Mouse (Mus musculus): ENCODE measurements around the gene Tctex1d4. TPM values are rescaled to one million over a fixed set of nuclear protein-coding genes. Genes with fewer than 3 reads are reported as not detected.

Gene Tctex1d4
- total and polyA plus RNA-seq, 2 experiments from 2014 or later = not detected

- ATAC-seq (ENCODE audit: insufficient read depth, low read depth) = no peak
- no peak overlapping the region for H3K4me3 ChIP-seq (ENCODE audit: low read depth, low read length)
- no peak overlapping the region for H3K4me2 ChIP-seq (ENCODE audit: low read depth, low read length)
- H3K27me3 ChIP-seq (ENCODE audit: control insufficient read depth, insufficient read depth, low read length) = peaks cover 9% of the 10 kb centered on the region; the same call in 1 of the 2 replicates
- no peak for TF ChIP-seq EP300 (IDR thresholded peaks at IDR 0.05; ENCODE audit: low read depth)
- H3K4me1 ChIP-seq (ENCODE audit: control insufficient read depth, insufficient read depth) = 0 out of 2 replicates have a peak, but pooled peaks cover 4% of the 10 kb centered on the region
- no peak for DNase-seq (ENCODE audit: low spot score)
- H3K9ac ChIP-seq (replicated peaks; ENCODE audit: low read depth, low read length) = no peak overlapping the region
- 80% methylated on average over 6 of the region's 6 CpGs for WGBS
- no peaks in the 10 kb centered on the region for H3K9me3 ChIP-seq (replicated peaks; ENCODE audit: control insufficient read depth, low read length)
- H3K27ac ChIP-seq (ENCODE audit: low read depth) = no peak overlapping the region
- 0 out of 2 replicates have a peak, but pooled peaks cover 8% of the 10 kb centered on the region for H3K36me3 ChIP-seq (replicated peaks; ENCODE audit: control insufficient read depth, insufficient read depth, low read length)
These were observed 4.2 kb downstream of the Tctex1d4 start for GRCm38 (mm10) chr4:117130790-117131189.

DNA sequence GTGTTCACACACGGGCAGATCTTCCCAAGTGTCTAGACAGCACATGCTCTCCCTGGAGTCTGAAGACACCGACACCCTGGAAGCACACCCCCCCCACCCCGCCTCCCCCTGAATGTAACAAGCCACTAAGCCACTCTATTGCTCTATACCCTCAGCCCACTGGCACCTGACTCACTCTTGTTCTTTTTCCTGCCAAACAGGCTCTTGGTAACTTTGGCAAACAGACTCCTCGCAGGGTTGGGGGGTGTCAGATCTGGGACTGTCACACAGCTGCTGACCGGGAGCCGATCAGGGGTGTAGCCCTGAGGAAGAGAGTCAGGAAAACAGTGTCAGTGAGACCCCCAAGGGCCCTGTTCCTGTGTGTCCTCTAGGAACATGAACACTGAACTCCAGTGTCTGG is 4.6 kb downstream of the Tctex1d4 start:
- ATAC-seq (ENCODE audit: insufficient read depth, low read depth) = no peak
- DNase-seq (ENCODE audit: low spot score) = no peak
- TF ChIP-seq CTCF (IDR thresholded peaks at IDR 0.05; ENCODE audit: low read depth) (no peak), EP300 (IDR thresholded peaks at IDR 0.05; ENCODE audit: low read depth) (no peak)
- Histone ChIP-seq H3K4me3 (ENCODE audit: low read depth, low read length) (no peak overlapping the region), H3K9ac (replicated peaks; ENCODE audit: low read depth, low read length) (no peak overlapping the region), H3K4me2 (ENCODE audit: low read depth, low read length) (no peak overlapping the region), H3K27ac (ENCODE audit: low read depth) (no peak overlapping the region), H3K4me1 (ENCODE audit: control insufficient read depth, insufficient read depth) (0 out of 2 replicates have a peak, but pooled peaks cover 4% of the 10 kb centered on the region), H3K9me3 (replicated peaks; ENCODE audit: control insufficient read depth, low read length) (no peaks in the 10 kb centered on the region), H3K27me3 (ENCODE audit: control insufficient read depth, insufficient read depth, low read length) (peaks cover 9% of the 10 kb centered on the region; the same call in 1 of the 2 replicates), H3K36me3 (replicated peaks; ENCODE audit: control insufficient read depth, insufficient read depth, low read length) (0 out of 2 replicates have a peak, but pooled peaks cover 8% of the 10 kb centered on the region)
- WGBS = 74% methylated on average over 6 of the region's 6 CpGs

DNA sequence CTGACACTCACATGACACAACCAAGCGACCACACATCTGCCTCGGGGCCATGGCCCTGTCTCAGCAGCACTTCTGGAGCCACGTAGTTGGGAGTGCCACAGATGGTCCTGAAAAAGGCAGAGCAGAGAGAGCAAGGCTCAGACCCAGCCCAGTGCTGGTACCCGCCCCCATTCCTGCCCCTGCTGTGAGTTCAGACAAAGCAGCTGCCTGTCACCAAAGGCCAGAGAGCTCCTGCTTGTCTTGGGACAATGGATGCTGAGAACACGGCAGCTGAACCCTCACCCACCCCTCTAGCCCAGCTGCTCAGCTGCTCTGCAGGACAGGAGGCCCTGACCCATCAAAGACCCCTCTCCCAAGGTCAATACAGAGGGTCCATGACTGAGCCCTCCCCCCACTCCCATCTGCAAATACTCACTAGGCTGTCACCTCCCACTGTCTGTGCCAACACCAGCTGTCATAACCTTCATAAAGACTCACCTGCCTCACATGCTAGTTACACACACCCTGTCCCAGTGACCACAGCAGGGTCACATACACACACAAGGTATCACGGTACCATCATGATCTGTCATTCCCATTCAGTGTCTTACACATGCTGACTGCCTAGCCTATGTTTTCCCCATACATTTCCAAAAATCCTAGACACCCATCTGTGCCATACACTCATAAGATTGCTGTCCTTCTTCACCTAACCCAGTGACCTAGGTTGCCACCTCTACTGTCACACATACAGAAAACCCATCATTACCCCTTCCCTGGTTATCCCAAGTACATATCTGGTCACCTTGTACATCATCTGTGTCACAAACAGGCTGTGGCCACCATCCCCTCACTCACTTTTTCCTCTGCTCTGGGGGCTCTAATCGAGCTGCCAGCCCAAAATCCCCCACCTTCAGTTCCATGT is 5.5 kb downstream of the Tctex1d4 start:
- TF ChIP-seq EP300 (IDR thresholded peaks at IDR 0.05; ENCODE audit: low read depth) (no peak), CTCF (IDR thresholded peaks at IDR 0.05; ENCODE audit: low read depth) (no peak)
- Histone ChIP-seq H3K4me2 (ENCODE audit: low read depth, low read length) (peak overlapping the region; percentile 78), H3K36me3 (replicated peaks; ENCODE audit: control insufficient read depth, insufficient read depth, low read length) (0 out of 2 replicates have a peak, but pooled peaks cover 8% of the 10 kb centered on the region), H3K27me3 (ENCODE audit: control insufficient read depth, insufficient read depth, low read length) (peaks cover 9% of the 10 kb centered on the region; the same call in 1 of the 2 replicates), H3K4me3 (ENCODE audit: low read depth, low read length) (peak overlapping the region; percentile 70; the same call in 1 of the 2 replicates), H3K9me3 (replicated peaks; ENCODE audit: control insufficient read depth, low read length) (no peaks in the 10 kb centered on the region), H3K9ac (replicated peaks; ENCODE audit: low read depth, low read length) (no peak overlapping the region), H3K4me1 (ENCODE audit: control insufficient read depth, insufficient read depth) (0 out of 2 replicates have a peak, but pooled peaks cover 4% of the 10 kb centered on the region), H3K27ac (ENCODE audit: low read depth) (no peak overlapping the region)
- DNase-seq (ENCODE audit: low spot score) = no peak
- 43% methylated on average over 7 of the region's 7 CpGs for WGBS
- no peak for ATAC-seq (ENCODE audit: insufficient read depth, low read depth)

DNA sequence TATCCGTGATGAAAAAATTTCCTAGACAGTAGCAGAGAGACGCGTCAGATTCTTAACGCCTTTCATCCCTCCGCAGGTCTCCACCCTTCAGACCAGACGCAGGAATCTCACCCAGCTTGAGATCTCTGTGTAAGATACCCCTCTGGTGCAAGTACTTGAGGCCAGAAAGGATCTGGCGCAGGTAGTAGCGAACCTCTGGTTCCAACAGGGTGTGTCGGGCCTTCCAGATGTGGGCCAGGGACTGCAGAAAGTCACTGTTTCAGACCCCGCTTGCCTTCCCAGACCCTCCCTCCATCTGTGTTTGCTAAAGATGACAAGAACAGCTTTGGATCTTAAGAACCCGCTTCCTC is 6.2 kb downstream of the Tctex1d4 start:
- Histone ChIP-seq H3K4me1 (ENCODE audit: control insufficient read depth, insufficient read depth) (0 out of 2 replicates have a peak, but pooled peaks cover 4% of the 10 kb centered on the region), H3K9ac (replicated peaks; ENCODE audit: low read depth, low read length) (no peak overlapping the region), H3K27me3 (ENCODE audit: control insufficient read depth, insufficient read depth, low read length) (peaks cover 9% of the 10 kb centered on the region; the same call in 1 of the 2 replicates), H3K4me3 (ENCODE audit: low read depth, low read length) (peak overlapping the region; percentile 70), H3K4me2 (ENCODE audit: low read depth, low read length) (peak overlapping the region; percentile 78), H3K36me3 (replicated peaks; ENCODE audit: control insufficient read depth, insufficient read depth, low read length) (0 out of 2 replicates have a peak, but pooled peaks cover 8% of the 10 kb centered on the region), H3K27ac (ENCODE audit: low read depth) (no peak overlapping the region), H3K9me3 (replicated peaks; ENCODE audit: control insufficient read depth, low read length) (no peaks in the 10 kb centered on the region)
- no peak for TF ChIP-seq CTCF (IDR thresholded peaks at IDR 0.05; ENCODE audit: low read depth)
- TF ChIP-seq EP300 (IDR thresholded peaks at IDR 0.05; ENCODE audit: low read depth) = no peak
- DNase-seq (ENCODE audit: low spot score) (no peak), ATAC-seq (ENCODE audit: insufficient read depth, low read depth) (no peak)
- WGBS = 34% methylated on average over 11 of the region's 11 CpGs

- peaks cover 9% of the 10 kb centered on the region; the same call in 1 of the 2 replicates for H3K27me3 ChIP-seq (ENCODE audit: control insufficient read depth, insufficient read depth, low read length)
- H3K4me3 ChIP-seq (ENCODE audit: low read depth, low read length) = peak overlapping the region; percentile 70
- H3K4me1 ChIP-seq (ENCODE audit: control insufficient read depth, insufficient read depth) = 0 out of 2 replicates have a peak, but pooled peaks cover 4% of the 10 kb centered on the region
- ATAC-seq (ENCODE audit: insufficient read depth, low read depth) = peak; percentile 25
- H3K9ac ChIP-seq (replicated peaks; ENCODE audit: low read depth, low read length) = peak overlapping the region; percentile 61
- no peak for DNase-seq (ENCODE audit: low spot score)
- 0% methylated on average over 38 of the region's 42 CpGs for WGBS
- TF ChIP-seq EP300 (IDR thresholded peaks at IDR 0.05; ENCODE audit: low read depth) (no peak), CTCF (IDR thresholded peaks at IDR 0.05; ENCODE audit: low read depth) (no peak)
- 0 out of 2 replicates have a peak, but pooled peaks cover 5% of the 10 kb centered on the region for H3K36me3 ChIP-seq (replicated peaks; ENCODE audit: control insufficient read depth, insufficient read depth, low read length)
- H3K9me3 ChIP-seq (replicated peaks; ENCODE audit: control insufficient read depth, low read length) = no peaks in the 10 kb centered on the region
- H3K4me2 ChIP-seq (ENCODE audit: low read depth, low read length) = peak overlapping the region; percentile 78
- peak overlapping the region; percentile 7; the same call in 1 of the 2 replicates for H3K27ac ChIP-seq (ENCODE audit: low read depth)
These were observed 6.8 kb downstream of the Tctex1d4 start for GRCm38 (mm10) chr4:117133366-117133796.

Data from heart, postnatal 0 days (tissue).